Mouse (Mus musculus): ENCODE data around the gene Gm11555. TPM values are rescaled to one million over a fixed set of nuclear protein-coding genes. Genes with fewer than 3 reads are reported as not detected.
"Not testable (repeated sequence)": the region's sequence is repeated elsewhere in the genome, so short reads cannot be mapped to it uniquely, and the experiment has no call there.

The Gm11555 gene
- polyA plus RNA-seq, 1 experiment from 2014 or later: not detected

GRCm38 (mm10) chr11:99633293-99633692, 16.7 kb downstream of the Gm11555 start:
- ATAC-seq: no peak
- Histone ChIP-seq H3K27me3 (replicated peaks; ENCODE audit: insufficient read depth, low read length) (no peaks in the 10 kb centered on the region), H3K9me3 (ENCODE audit: low read length) (no peaks in the 10 kb centered on the region), H3K4me3 (ENCODE audit: low read depth, low read length) (no peak overlapping the region), H3K27ac (ENCODE audit: low read length) (no peak overlapping the region), H3K4me1 (ENCODE audit: insufficient read depth, low read depth, low read length) (no peaks in the 10 kb centered on the region), H3K36me3 (ENCODE audit: insufficient read depth, low read length) (no peaks in the 10 kb centered on the region), H3K4me2 (replicated peaks; ENCODE audit: low read depth, low read length) (no peak overlapping the region), H3K9ac (replicated peaks; ENCODE audit: low read depth) (no peak overlapping the region)
- no peak for DNase-seq (ENCODE audit: low spot score)
- TF ChIP-seq EP300 (IDR thresholded peaks at IDR 0.05) (no peak), CTCF (IDR thresholded peaks at IDR 0.05) (no peak)
- WGBS: 62% methylated on average over 2 of the region's 2 CpGs

GRCm38 (mm10) chr11:99630890-99631289, 19.1 kb downstream of the Gm11555 start:
- WGBS: 38% methylated on average over 3 of the region's 3 CpGs
- Histone ChIP-seq H3K4me1 (ENCODE audit: insufficient read depth, low read depth, low read length) (no peaks in the 10 kb centered on the region), H3K4me2 (replicated peaks; ENCODE audit: low read depth, low read length) (no peak overlapping the region), H3K9me3 (ENCODE audit: low read length) (no peaks in the 10 kb centered on the region), H3K27me3 (replicated peaks; ENCODE audit: insufficient read depth, low read length) (no peaks in the 10 kb centered on the region), H3K9ac (replicated peaks; ENCODE audit: low read depth) (no peak overlapping the region), H3K27ac (ENCODE audit: low read length) (no peak overlapping the region), H3K4me3 (ENCODE audit: low read depth, low read length) (no peak overlapping the region), H3K36me3 (ENCODE audit: insufficient read depth, low read length) (no peaks in the 10 kb centered on the region)
- no peak for DNase-seq (ENCODE audit: low spot score)
- TF ChIP-seq CTCF (IDR thresholded peaks at IDR 0.05): no peak
- ATAC-seq: no peak

GRCm38 (mm10) chr11:99628138-99628537, 21.9 kb downstream of the Gm11555 start, which contains the start of gene Krtap4-1:
TSS of gene Krtap4-1 (minus strand) at chr11:99628238.
- Histone ChIP-seq H3K4me1 (ENCODE audit: insufficient read depth, low read depth, low read length) (no peaks in the 10 kb centered on the region), H3K4me3 (ENCODE audit: low read depth, low read length) (no peak within 1 kb of the TSS), H3K4me2 (replicated peaks; ENCODE audit: low read depth, low read length) (no peak within 1 kb of the TSS), H3K27me3 (replicated peaks; ENCODE audit: insufficient read depth, low read length) (no peaks in the 10 kb centered on the region), H3K9me3 (ENCODE audit: low read length) (no peaks in the 10 kb centered on the region), H3K9ac (replicated peaks; ENCODE audit: low read depth) (no peak within 1 kb of the TSS), H3K36me3 (ENCODE audit: insufficient read depth, low read length) (no peaks in the 10 kb centered on the region), H3K27ac (ENCODE audit: low read length) (no peak within 1 kb of the TSS)
- no peak for TF ChIP-seq EP300 (IDR thresholded peaks at IDR 0.05)
- TF ChIP-seq CTCF (IDR thresholded peaks at IDR 0.05): no peak
- 76% methylated on average over 4 of the region's 4 CpGs for WGBS
- DNase-seq (ENCODE audit: low spot score) (no peak), ATAC-seq (no peak)

GRCm38 (mm10) chr11:99620335-99620734, 29.7 kb downstream of the Gm11555 start, which contains the start of gene Gm11562:
TSS of gene Gm11562 (minus strand) at chr11:99620435.
- no peak for TF ChIP-seq CTCF (IDR thresholded peaks at IDR 0.05)
- no peak for TF ChIP-seq EP300 (IDR thresholded peaks at IDR 0.05)
- no peak for DNase-seq (ENCODE audit: low spot score)
- no peak within 1 kb of the TSS for H3K4me2 ChIP-seq (replicated peaks; ENCODE audit: low read depth, low read length)
- H3K4me1 ChIP-seq (ENCODE audit: insufficient read depth, low read depth, low read length): no peaks in the 10 kb centered on the region
- WGBS: 73% methylated on average over 2 of the region's 2 CpGs
- ATAC-seq: no peak
- no peak within 1 kb of the TSS for H3K27ac ChIP-seq (ENCODE audit: low read length)
- H3K27me3 ChIP-seq (replicated peaks; ENCODE audit: insufficient read depth, low read length): no peaks in the 10 kb centered on the region
- no peaks in the 10 kb centered on the region for H3K9me3 ChIP-seq (ENCODE audit: low read length)
- H3K4me3 ChIP-seq (ENCODE audit: low read depth, low read length): no peak within 1 kb of the TSS
- H3K9ac ChIP-seq (replicated peaks; ENCODE audit: low read depth): no peak within 1 kb of the TSS
- H3K36me3 ChIP-seq (ENCODE audit: insufficient read depth, low read length): no peaks in the 10 kb centered on the region

- no peaks in the 10 kb centered on the region for H3K4me1 ChIP-seq (ENCODE audit: insufficient read depth, low read depth, low read length)
- DNase-seq (ENCODE audit: low spot score) (no peak), ATAC-seq (no peak)
- WGBS: 52% methylated on average over 3 of the region's 3 CpGs
- H3K9me3 ChIP-seq (ENCODE audit: low read length): no peaks in the 10 kb centered on the region
- H3K4me2 ChIP-seq (replicated peaks; ENCODE audit: low read depth, low read length): no peak within 1 kb of the TSS
- H3K27ac ChIP-seq (ENCODE audit: low read length): no peak within 1 kb of the TSS
- no peaks in the 10 kb centered on the region for H3K36me3 ChIP-seq (ENCODE audit: insufficient read depth, low read length)
- no peak within 1 kb of the TSS for H3K4me3 ChIP-seq (ENCODE audit: low read depth, low read length)
- TF ChIP-seq CTCF (IDR thresholded peaks at IDR 0.05): no peak
- no peak for TF ChIP-seq EP300 (IDR thresholded peaks at IDR 0.05)
- H3K27me3 ChIP-seq (replicated peaks; ENCODE audit: insufficient read depth, low read length): no peaks in the 10 kb centered on the region
- H3K9ac ChIP-seq (replicated peaks; ENCODE audit: low read depth): no peak within 1 kb of the TSS
Measured at GRCm38 (mm10) chr11:99614796-99615363, 35.2 kb downstream of the Gm11555 start, which contains the start of gene Krtap2-4. TSS of gene Krtap2-4 (minus strand) at chr11:99614846.

GRCm38 (mm10) chr11:99610089-99610488, 39.9 kb downstream of the Gm11555 start, which contains the start of gene Gm11937:
TSS of gene Gm11937 (minus strand) at chr11:99610189.
- H3K4me3 ChIP-seq (ENCODE audit: low read depth, low read length); H3K4me1 ChIP-seq (ENCODE audit: insufficient read depth, low read depth, low read length); H3K36me3 ChIP-seq (ENCODE audit: insufficient read depth, low read length); H3K4me2 ChIP-seq (replicated peaks; ENCODE audit: low read depth, low read length); H3K9ac ChIP-seq (replicated peaks; ENCODE audit: low read depth); ATAC-seq; H3K9me3 ChIP-seq (ENCODE audit: low read length); H3K27ac ChIP-seq (ENCODE audit: low read length); DNase-seq (ENCODE audit: low spot score); H3K27me3 ChIP-seq (replicated peaks; ENCODE audit: insufficient read depth, low read length): not testable (repeated sequence)
- 55% methylated on average over 1 of the region's 2 CpGs for WGBS

GRCm38 (mm10) chr11:99609126-99609525, 40.9 kb downstream of the Gm11555 start:
- WGBS: 70% methylated on average over 1 of the region's 1 CpGs
- Histone ChIP-seq H3K9ac (replicated peaks; ENCODE audit: low read depth) (no peak overlapping the region), H3K27me3 (replicated peaks; ENCODE audit: insufficient read depth, low read length) (no peaks in the 10 kb centered on the region), H3K4me2 (replicated peaks; ENCODE audit: low read depth, low read length) (no peak overlapping the region), H3K36me3 (ENCODE audit: insufficient read depth, low read length) (no peaks in the 10 kb centered on the region), H3K4me3 (ENCODE audit: low read depth, low read length) (no peak overlapping the region), H3K27ac (ENCODE audit: low read length) (no peak overlapping the region), H3K9me3 (ENCODE audit: low read length) (no peaks in the 10 kb centered on the region), H3K4me1 (ENCODE audit: insufficient read depth, low read depth, low read length) (no peaks in the 10 kb centered on the region)
- no peak for ATAC-seq
- no peak for TF ChIP-seq CTCF (IDR thresholded peaks at IDR 0.05)
- no peak for TF ChIP-seq EP300 (IDR thresholded peaks at IDR 0.05)
- DNase-seq (ENCODE audit: low spot score): no peak

GRCm38 (mm10) chr11:99603208-99603607, 46.8 kb downstream of the Gm11555 start, which contains the start of gene Gm11938:
TSS of gene Gm11938 (minus strand) at chr11:99603308.
- WGBS: 48% methylated on average over 1 of the region's 1 CpGs
- not testable (repeated sequence) for ATAC-seq

More at GRCm38 (mm10) chr11:99603208-99603607, 46.8 kb downstream of the Gm11555 start, which contains the start of gene Gm11938:
- not testable (repeated sequence) for H3K4me3 ChIP-seq (ENCODE audit: low read depth, low read length); H3K9ac ChIP-seq (replicated peaks; ENCODE audit: low read depth); H3K36me3 ChIP-seq (ENCODE audit: insufficient read depth, low read length); H3K27me3 ChIP-seq (replicated peaks; ENCODE audit: insufficient read depth, low read length); H3K27ac ChIP-seq (ENCODE audit: low read length); H3K4me1 ChIP-seq (ENCODE audit: insufficient read depth, low read depth, low read length); H3K4me2 ChIP-seq (replicated peaks; ENCODE audit: low read depth, low read length); DNase-seq (ENCODE audit: low spot score); H3K9me3 ChIP-seq (ENCODE audit: low read length)
